Mouse (Mus musculus) gastrocnemius, adult 18-20 months (tissue): ENCODE results near the gene Secisbp2l. TPM values are rescaled to one million over a fixed set of nuclear protein-coding genes. Genes with fewer than 3 reads are reported as not detected.

ENCODE experiments used
- DNase-seq: peaks from one replicate; pipeline ENCODE4 v3.0.0; 2021; ENCODE audit warnings: low spot score
- total RNA-seq, 2 experiments: library from RNA; stranded (reverse); gene quantifications; 2 replicates each; pipeline ENCODE4 v1.2.3; 2021

Gene Secisbp2l
- total RNA-seq, 2 experiments from 2014 or later, result 15.0 to 17.0 TPM

DNA sequence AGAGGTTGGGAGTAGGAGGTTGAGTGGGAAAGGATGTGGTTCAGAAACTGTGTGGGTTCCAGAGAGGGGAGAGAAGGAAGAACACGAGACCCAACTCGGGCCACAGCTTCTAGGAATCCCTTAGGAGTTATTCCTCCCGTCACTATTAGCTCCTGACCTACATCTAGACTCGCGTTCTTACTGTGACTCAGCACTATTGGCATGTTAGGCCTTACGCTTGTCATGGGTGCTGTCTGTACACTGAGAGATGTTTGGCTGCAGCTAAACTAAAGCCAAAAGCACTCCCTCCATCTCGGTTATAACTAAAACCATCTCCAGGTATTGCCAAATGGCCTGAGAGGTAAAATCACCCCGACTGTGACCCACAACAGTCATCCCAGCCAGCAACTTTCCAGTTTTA is 66.1 kb downstream of the Secisbp2l start:
- no peak for DNase-seq

DNA sequence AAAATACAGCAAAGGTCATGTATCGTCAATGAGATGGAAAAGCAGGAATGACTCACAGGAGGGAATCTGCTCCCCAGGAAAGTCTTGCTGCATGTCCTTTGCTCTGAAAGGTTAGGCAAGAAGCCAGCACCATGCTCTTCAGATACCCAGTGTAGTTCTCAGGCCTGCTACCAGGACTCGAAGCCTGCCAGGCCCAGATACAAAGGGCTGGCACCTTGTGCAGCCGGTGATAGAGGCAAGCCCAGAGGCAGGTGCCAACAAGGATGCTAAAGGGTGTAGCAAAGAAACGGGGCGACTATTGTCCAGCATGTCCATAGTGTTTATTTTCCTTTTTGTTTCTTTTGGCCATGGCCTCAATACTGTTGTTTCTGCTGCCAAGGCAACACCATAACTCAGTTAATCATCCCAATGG is 76.2 kb downstream of the Secisbp2l start:
- DNase-seq, result no peak

DNA sequence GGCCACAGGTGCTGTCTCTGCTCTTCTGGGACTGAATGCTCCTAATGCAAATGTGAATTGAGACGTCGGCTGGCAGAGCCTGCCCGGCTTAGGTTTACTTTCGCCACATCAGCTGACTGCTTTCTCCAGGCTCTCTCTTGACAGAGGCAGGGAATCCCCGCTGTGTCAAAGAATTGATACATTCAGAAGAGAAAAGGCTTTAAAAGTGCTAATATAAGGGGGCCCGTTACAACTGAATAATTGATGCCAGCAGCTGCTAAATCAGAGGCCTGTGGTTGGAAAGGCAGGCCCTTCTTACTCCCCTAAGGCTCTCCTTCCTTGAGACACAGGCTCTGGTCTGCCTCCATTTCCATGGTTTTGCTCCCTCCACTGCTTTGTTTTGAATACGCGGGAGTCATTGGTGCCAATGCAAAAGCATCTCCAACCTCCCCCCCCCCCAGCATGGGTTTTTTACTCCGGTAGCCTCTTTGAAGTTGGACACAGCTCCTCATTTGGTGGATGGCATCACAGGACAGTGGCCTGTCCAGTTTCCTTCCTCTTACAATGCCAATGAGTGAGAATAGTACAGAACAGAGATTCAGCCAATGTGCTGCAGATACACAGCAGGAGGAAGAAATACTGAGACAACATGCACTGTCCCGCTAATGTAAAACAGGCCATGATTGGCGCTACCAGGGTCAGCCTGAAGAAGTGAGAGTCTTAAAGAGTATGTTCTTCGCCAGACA is 77.6 kb downstream of the Secisbp2l start:
- no peak for DNase-seq

DNA sequence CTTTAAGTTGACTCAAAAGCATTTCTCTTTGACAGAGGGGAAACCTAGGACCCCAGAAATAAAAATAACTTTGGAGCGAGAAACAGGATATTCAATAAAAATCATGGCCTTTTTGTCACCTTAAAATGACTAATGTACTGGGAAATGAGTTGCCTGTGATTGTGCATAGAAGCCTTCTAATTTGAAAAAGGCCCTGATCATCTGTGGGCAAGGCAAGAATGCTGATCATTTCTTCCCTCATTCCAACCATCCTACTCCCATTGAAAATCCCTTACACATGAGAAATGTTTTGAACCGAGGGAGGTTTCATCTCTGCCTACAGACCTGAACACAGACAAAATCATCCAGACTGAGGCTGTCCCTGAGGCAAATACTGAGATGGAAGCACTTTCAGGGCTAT is 79.8 kb downstream of the Secisbp2l start:
- DNase-seq, result no peak

GRCm38 (mm10) chr2:125701606-125702005 is 81.1 kb downstream of the Secisbp2l start:
- DNase-seq, result no peak

GRCm38 (mm10) chr2:125696219-125696618 is 86.5 kb downstream of the Secisbp2l start:
- peak; percentile 21 for DNase-seq

DNA sequence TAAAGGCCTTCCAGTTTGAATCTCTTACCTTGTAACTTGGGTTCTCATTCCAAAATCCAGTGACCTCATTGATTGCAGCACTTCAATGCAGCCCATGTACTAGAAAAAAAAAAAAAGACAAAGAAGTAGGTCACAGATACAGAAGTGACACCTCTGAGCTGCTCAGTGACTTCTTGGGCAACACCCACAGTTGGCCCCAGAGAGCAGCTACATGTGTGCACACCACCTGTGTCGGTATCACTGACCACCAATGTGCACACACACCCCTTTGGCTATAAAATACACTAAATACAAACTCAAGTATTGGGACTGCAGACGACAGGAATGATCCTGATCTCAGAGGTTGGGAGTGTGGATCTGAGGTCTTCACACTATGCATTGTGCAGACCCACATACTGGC is 87.9 kb downstream of the Secisbp2l start:
- DNase-seq, result no peak

GRCm38 (mm10) chr2:125692010-125692409 is 90.7 kb downstream of the Secisbp2l start:
- no peak for DNase-seq

Other genes with a start within 250 kb of the Secisbp2l start
- under 1 TPM; 0.83 to 0.91 TPM for gene Cep152, start 157.8 kb downstream of the Secisbp2l start, total RNA-seq
- 10 to 100 TPM; 19.1 to 23.3 TPM for gene Eid1, start 109.8 kb downstream of the Secisbp2l start, total RNA-seq
- 1 to 10 TPM in 1 of 2 experiments, under 1 TPM in 1; 0.71 to 1.0 TPM for gene Shc4, start 58.7 kb downstream of the Secisbp2l start, total RNA-seq
- gene Galk2, start 76.2 kb upstream of the Secisbp2l start, total RNA-seq, result 1 to 10 TPM; 3.1 to 3.2 TPM
- gene Cops2, start 76.3 kb upstream of the Secisbp2l start, total RNA-seq, result 100 to 1,000 TPM; 104 to 105 TPM